Mouse (Mus musculus) embryo, embryonic 9.5 days (tissue): ENCODE data around the gene Tpst2.
A peak's percentile ranks its signal among the peaks of the same experiment; 100 is the strongest.

Experiments used
- DNase-seq: peaks from one replicate; pipeline ENCODE4 v3.0.0-alpha.2; 2017; ENCODE audit errors: extremely low spot score

The Tpst2 gene

DNA sequence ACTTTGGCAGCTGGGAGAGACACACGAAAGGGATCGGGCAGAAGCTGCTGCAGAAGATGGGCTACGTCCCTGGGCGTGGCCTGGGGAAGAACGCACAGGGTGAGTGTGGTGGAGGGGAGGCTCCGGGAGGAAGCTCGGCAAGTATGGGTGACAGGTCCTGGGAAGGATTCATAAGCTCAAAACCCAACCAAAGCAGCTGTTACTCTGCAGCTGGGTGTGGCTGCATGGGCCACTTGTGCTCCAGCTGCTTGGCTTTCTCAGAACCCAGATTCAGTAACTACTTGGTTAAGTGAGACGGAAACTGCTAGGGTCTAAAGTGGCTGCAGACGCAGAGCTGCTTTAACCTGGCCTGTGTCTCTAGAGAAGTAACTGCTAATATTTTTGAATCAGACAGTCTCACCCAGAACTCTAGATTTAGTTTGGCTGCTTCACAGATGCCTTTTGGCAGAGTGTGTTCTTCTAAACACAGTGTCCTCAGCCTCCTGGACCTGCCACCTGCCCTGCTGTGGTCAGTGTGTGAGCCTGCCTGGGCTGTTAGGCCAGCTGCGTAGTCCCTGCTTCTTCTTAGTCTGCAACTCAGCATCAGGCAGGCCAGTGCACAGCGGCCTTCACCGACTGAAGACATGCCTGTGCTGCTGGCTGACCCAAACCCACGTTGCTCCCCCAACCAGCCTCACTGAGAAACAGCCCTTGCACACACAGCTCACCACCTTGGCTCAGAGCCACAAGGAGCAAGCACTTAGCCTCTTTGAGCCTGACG lies 53.5 kb downstream of the Tpst2 start:
- no peak for DNase-seq

DNA sequence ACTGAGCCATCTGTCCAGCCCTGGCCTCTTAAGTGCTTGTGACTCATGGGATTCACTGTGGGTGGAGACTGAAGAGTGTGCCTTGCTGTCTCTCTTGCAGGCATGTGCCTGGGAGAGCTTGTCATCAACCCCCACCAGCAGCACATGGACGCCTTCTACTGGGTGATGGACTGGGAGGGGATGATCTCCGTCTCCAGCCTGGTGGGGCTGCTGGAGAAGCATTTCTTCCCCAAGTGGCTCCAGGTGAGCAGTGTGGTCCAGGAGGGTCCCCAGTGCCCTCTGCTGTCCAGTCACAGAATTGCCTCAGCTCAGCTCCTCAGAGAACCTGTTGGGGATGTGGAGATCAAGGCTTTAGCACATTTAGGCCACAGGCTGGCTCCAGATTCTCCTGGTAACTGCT lies 59.0 kb downstream of the Tpst2 start:
- DNase-seq, result peak; percentile 49

DNA sequence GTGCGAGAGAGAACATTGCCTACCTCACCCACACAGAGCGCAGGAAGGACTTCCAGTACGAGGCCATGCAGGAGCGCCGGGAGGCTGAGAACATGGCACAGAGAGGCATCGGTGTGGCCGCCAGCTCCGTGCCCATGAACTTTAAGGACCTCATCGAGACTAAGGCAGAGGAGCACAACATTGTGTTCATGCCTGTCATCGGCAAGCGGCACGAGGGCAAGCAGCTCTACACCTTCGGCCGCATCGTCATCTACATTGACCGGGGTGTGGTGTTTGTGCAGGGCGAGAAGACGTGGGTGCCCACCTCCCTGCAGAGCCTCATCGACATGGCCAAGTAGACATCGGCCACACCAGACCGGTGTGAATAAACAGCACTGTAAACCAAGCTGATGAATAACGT lies 60.5 kb downstream of the Tpst2 start:
- DNase-seq, result no peak

DNA sequence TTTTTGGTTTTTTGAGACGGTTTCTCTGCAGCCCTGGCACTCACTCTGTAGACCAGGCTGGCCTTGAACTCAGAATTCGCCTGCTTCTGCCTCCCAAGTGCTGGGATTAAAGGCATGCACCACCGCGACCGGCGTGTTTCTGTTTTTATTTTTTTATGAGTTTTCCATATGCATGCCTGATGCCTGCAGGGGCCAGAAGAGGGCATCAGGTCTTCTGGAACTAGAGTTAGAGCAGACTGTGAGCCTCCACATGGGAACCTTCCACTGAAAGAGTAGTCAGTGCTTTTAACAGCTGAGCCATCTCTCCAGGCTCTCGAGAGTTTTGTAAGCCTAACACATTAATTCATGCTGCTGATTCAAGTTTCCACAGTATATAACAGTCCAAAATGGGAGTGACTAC lies 62.7 kb downstream of the Tpst2 start:
- DNase-seq, result no peak

DNA sequence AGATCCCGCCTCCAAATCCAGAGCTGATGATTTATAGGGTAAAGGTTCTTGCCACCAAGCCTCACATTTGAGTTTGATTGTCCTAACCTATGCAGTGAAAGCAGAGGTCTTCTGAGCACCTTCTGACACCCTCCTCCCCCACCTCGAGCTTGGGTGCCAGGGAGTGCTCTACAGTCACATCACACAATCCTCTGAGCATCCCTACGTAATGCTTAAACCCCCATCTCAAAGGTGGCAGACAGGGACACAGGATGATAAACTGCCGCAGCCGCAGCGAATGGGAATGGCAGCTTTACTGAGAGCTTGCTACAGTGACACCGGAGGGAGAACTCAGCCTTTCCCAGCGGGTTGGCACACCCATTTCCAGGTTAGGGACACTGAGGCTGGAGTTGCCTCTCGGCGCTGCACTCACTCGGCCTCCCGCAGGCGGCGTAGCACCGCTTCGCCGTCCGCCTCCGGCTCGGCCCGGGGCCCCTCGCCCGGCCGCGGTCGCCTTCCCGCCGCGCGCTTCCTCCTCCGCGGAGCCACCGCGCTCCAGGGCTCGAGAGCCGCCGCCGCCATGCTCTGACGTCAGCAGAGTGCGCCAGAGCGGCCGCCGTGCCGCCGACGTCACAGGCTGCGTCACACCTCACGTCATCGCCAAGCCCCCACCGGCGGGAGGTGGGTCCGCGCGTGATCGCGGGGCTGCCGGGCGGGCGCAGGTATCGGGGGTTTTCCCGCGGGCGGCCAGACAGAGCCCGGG lies 66.1 kb downstream of the Tpst2 start, which contains the start of the genes Srrd and Hps4:
Srrd (minus strand) TSS at position 578 of the 742 bp plus-strand sequence.
Hps4 (plus strand) TSS at position 621 of the 742 bp plus-strand sequence.
- peak; percentile 85 for DNase-seq

DNA sequence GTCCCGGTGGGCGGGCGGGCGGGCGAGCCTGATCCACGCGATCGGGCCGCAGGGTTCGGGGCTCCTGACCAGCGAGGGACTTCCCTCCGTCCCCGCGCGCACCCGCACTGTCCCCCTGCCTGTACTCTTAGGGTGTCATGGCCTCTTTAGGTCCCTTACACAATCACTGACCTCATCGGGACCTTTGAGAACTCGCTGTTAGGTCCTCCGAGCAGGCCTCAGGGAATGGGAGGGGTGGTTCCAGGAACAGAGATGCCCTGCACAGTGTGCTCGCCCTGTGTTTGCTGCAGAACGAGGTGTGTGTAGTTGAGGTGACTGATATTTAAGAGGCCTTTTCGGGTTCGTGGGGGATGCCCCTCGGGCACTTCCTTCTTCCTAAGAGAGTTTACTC lies 66.7 kb downstream of the Tpst2 start:
- no peak for DNase-seq

DNA sequence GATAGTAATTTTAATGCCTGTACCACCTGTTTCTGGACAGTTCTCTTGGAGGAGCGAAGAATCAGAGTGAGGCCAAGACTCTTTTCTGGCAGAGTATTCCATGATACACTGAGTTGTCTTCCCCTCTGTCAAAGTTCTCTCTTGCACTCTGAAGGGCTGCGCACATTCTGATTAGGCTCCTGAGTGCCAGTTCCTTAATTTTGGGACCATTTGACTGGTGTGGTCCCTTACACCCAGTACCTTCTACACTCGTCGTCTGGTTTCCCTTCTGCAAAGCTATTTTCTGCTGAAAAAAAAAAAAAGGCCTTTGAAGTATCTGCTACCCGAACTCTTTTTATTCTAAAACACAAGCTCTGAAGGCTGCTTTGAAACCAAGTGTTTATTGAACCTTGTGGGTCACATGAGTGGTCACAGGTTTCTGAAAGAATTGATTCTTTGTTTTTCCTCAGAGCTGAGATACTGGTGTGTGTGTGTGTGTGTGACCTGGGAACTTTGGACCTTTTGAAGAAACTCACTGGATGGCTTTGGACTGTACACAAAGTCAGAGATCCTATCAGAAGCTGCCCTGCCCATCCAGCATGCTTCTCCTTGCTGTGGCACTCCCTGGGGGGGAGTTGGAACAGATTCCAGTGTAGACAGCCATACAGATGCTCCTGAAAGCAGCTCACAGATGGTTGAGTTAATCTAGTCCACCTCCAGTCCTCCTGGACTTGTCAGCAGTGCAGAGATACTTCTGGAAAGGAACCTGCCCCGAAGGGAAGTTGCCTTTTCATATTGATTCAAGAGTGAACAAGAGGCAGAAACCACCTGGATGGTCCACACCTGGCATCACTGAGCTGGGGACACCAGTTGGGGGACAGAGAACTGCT lies 67.8 kb downstream of the Tpst2 start:
- DNase-seq, result no peak

DNA sequence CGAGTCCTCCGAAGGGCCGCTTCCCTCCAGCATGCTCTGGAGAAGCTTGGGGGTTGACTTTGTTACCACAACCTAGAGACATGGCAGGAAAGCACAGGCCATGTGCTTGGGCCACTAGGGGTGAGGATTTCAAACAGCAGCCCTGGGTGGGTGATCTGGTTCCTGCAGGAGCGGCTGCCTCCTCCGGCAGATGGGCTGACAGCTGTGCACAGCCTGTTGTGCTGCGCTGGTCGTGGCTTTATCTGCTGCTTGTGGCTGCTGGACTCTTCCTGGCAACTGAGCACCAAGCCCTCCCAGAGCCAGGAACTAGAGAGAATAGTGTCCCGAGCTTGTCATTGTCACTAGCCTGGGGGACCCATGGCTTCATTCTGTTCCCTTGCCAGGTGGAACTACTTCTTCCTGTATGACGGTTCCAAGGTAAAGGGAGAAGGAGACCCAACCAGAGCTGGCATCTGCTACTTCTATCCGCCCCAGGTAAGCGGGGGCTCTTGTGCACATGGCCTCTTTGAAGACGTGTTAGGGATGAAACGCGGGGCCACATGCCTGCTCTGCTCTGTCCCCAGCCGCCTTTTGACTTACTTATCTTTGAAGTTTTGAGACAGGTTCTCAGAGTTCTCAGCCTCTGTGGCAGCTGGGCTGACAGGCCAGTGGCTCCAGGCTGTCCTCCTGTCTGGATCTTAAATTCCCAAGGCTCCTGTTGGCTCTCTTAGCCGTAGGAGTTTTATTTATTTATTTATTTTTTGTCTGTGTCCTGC lies 69.9 kb downstream of the Tpst2 start:
- no peak for DNase-seq

DNA sequence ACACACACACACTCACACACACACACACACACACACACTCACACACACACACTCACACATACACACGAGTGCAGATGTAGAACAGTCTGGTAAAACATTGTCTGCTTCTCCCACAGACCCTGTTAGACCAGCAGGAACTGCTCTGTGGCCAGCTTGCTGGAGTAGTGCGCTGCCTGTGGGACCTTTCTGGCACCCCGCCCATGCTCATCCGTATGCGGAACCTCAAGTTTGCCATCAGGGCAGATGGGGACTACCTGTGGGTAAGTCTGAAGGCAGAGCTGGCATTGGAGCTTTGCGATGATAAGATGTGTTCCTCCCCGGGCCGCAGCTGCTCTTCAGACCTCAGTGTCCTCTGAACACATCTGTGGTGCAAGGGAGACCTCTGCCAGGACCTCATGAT lies 72.7 kb downstream of the Tpst2 start:
- DNase-seq, result no peak

DNA sequence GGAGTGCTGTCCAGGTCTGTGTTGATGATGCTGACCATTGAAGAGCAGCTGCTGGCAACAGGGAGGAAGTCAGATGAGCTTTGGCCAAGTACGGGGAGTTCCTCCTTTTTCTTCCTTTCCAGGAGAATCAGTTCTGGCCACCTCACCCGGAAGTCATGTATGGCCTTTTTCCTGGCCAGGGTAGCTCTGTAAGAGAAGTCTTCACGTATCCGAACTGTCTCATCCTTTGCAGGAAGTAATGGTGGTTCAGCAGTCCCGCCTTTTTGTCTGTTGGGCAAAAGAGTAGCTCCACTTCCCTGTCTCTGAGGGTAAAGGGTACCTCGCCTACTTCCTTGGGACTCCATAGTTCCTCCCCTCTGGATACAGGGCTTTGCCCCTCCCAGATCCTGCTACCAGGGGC lies 79.0 kb downstream of the Tpst2 start:
- no peak for DNase-seq

DNA sequence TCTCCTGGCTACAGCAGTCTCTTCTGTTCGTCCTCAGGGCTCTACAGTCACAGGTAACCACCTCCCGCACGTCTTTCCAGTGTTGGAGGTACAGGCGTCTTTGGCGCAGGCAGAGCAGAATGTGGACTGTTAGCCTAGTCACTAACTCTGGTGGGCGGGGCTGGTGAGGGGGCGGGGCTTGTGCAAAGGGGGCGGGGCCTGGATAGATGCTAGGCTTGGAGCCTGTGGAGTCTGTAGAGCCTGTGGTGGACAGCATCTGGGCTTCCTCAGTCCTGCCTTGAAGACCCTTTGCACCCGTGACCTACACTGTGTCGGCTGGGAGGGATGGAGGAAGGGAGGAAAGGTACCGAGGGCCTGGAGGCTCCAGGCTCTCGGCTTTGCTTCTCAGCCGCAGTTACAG lies 79.4 kb downstream of the Tpst2 start, which contains the start of gene Gm6583:
Gm6583 (minus strand) TSS at position 124 of the 400 bp plus-strand sequence.
- no peak for DNase-seq

DNA sequence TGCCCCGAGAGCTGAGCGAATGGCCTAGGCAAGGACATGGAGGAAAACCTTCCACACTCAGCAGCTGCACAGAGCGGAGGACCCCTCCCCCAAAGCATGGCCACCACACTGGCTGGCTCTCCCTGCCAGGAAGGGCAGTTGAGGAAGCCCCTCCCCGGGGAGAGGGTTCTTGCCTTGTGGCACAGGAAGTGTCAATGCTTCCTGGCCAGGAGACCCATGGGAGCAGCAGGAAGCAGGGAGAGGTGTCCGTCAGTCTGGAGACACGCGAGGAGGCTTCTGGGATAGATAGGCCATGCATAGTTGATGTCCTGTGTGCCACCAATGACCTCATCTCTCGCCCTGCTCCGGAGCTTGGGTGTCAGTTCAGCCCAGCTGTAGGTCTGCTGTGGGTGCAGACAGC lies 79.8 kb downstream of the Tpst2 start:
- no peak for DNase-seq

DNA sequence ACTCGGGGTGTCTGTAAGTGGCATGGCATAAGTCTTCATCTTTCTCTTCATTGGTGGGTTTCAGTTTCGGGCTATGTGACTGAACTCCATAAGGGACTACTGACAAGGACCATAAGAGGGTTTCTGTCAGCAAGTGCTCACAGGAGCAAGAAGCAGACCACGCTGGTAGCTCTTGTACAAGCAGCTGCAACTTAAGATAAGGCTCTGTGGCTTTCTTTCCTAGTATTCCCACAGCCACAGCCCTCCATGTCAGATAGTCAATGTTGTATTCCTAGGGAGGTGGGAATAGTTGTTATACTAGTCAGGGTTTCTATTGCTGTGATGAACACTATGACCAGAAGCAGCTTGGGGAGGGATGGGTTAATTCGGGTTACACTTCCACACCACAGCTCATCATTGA lies 83.0 kb downstream of the Tpst2 start:
- DNase-seq, result no peak

DNA sequence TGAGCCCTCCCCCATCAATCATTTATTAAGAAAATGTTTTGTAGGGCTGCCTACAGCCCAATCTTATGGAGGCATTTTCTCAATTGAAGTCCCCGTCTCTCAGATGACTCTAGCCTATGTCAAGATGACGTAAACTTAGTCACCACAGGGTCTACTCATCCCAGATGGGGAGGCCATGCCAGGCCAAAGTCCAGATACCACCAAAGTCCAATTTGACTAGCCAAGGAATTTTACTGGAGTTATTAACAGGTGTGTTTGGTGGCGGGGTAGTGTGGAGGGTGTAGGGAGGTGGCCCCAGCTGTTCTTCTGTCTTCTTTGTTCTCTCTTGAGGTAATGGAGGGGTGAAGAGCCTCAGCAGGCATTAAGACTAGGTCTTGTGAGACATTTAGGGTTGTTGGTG lies 83.6 kb downstream of the Tpst2 start:
- DNase-seq, result no peak

DNA sequence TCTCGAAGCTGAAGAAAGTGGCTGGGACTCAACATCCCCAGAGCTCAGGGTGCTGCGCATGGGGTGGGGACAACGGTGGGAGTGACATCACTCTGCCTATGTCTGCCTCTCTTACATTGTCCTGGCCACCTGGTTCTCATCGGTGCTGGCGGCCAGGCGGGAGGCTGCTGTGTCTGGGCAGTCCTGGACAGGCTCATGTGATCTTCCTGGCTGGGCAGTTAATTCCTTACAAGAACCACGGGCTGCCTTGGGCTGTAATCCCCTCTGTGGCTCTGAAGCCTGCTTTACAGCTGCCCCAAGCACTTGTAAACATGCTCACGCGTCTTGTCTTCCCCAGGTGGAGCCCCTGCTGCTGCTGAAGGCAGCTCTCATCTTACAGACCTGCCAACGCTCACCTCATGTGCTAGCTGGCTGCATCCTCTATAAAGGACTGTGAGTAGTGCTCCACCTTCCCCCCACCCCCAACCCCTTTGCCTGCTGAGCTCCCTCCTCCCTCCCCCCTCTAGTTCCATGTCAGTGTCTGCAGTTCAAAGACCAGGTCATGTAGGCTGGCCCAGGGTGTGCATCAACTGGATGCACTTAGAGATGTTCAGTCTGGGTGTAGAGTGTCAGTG lies 87.8 kb downstream of the Tpst2 start:
- no peak for DNase-seq
